Mouse (Mus musculus) gastrocnemius, adult 8-10 months (tissue): ENCODE results near the gene Apoe. TPM values are rescaled to one million over a fixed set of nuclear protein-coding genes. Genes with fewer than 3 reads are reported as not detected.
"Not testable (repeated sequence)": the region's sequence is repeated elsewhere in the genome, so short reads cannot be mapped to it uniquely, and the experiment has no call there.

Experiments used
- DNase-seq, 2 experiments: peaks; one replicate each; pipeline ENCODE4 v3.0.0; 2022; ENCODE audit warnings: low spot score in 2 of 2
- total RNA-seq, 4 experiments: library from RNA; stranded (reverse); gene quantifications; 2 replicates each; pipeline ENCODE4 v1.2.4; 2022

Apoe gene
- total RNA-seq, 4 experiments from 2014 or later: 18.8 to 67.9 (median 47.9) TPM

DNA sequence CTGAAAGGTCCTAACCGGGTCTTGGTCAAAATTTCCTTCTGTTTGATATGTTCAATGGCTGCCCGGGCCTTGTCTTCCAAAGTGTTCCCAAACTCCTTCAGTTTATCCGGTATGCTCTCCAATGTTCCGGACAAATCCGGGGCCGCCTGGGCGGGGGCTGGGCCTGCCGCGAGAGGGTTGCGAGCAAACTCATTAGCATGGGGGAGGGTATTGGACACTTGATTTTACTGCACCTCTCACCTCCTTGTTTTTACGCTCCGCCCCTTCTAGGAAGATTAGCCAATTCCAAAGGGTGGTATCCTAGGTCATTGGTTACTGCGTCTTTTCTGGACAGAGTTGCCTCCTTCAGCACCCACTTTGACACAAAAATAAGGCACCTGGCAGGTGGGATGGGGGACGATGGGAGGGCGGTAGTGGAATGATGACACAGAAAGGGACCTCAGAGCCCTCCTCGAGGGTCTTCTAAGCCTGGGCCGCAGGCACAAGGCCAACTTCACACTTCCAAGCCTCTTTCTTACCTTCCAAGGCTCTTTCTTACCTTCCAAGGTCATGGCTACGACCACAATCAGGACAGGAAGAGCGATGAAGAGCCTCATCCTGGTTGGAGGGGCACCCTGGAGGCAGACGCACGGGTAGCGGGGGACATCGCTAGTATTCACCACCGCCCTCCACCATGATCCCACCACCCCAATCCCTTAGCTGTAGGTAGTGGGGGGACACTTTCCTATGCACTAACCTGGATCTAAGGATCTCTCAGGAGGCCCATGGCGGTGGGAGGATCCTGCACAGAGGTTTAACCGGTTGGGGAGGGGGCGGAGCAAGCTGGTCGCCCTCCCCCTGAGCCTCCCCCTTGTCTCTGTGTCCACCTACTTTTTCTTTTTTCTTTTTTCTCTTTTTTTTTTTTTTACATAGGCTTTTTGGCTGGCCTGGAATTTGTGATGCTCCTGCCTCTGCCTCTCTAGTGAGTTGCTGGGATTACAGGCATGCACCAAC is 6.8 kb downstream of the Apoe start, which contains the start of gene Apoc1:
Apoc1 (minus strand) TSS at position 788 of the 993 bp plus-strand sequence.
- no peak for DNase-seq

DNA sequence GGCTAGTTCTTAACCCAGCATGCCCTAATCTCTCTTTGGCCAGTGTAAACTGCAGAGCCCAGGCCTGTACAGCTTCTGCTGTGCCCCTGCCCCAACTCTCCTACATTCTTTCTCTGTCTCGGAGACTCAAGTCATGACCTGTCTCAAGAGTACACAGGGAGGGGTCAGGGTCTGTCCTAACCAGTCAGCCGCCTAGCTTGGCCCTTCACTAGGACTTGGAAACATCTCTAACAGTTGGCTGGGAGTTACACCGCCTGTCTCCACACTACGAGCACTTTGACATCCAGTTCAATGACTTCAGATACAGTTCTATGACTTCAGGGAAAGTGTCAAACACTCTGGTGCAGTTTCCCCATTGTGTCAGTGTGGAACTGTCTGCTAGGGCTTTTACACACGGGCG is 7.6 kb downstream of the Apoe start:
- no peak for DNase-seq

DNA sequence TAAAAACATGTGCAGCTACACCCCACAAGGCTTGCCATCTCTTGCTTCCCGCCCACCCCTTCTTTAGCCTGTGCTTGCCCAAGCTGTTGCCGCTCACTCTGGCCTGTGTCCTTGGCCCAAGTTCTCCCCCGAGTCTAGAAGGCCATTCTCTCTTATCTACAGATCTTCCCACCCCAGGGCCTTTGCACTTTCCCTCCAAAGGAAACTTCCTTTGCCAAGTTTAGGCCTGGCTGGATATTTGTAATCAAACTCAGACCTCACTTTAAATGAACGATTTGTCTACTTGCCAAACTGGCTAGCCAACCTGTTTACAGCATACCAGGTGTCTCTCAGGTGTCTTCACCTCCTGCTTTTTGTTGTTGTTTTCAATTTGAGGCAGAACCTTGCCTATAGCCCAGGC is 8.1 kb downstream of the Apoe start:
- no peak for DNase-seq

DNA sequence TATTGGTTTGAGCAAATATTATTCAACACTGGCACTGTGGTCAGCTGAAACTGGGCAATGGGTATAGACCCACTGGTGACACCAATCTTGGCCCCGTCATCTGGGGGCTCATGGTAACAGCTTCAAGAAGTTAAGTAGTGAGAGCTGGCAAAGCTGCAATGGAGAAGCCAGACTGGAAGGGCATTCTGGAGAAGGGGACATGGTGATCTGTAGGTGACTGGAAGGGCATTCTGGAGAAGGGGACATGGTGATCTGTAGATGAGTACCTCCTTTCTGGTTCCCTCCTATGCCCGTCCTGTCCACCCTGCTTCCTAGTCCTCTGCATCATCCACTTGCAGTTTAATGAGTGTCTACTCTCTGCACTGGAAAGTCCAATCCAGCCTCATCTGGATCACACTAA is 10.4 kb downstream of the Apoe start:
- DNase-seq: no peak

DNA sequence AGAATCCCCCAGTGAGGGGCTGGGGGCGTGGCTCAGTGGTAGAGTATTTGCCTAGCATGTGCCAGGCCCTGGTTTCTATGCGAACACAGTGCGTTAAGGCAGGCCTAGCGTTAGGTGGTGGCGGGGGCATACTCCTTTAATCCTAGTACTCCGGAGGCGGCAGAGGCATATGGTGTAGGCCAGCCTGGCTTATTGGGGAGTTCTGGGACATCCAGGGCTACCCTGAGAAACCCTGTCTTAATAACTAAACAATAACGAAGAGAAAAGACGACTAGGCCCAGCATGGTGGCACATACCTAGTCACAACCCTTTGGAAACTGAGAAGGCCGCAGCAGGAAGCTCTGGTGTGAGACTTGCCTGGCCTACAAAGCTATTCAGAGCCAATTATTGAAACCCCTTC is 10.9 kb downstream of the Apoe start:
- no peak for DNase-seq

DNA sequence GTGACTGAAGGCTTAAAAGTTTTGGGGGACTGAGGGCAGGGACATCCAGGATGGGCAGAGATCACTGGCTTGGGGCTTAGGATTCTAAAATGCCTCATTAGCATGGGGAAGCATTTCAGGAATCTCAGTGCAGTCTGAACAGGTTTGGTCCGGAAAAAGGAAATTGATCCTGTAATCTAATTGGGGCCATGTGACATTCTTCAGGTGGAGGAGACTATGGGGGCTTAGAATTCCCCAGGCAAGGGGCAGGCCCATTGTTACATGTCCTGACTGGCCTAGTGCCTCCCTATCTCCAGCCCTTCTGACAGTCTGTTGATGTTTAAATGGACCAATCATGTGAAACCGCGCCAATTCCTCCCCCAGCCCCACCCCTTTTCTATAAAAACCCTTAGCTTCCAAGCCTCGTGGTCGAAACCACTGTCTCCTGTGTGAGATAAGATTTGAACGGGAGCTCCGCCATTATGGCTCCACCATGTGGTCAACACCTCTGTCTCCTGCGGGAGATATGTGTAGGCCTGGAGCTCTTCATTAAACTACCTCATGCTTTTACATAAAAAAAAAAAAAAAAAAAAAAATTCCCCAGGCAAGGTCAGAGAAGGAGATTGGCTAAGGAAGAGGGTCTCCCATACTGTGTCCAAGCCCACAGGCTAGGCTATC is 11.9 kb downstream of the Apoe start:
- DNase-seq: not testable (repeated sequence)

DNA sequence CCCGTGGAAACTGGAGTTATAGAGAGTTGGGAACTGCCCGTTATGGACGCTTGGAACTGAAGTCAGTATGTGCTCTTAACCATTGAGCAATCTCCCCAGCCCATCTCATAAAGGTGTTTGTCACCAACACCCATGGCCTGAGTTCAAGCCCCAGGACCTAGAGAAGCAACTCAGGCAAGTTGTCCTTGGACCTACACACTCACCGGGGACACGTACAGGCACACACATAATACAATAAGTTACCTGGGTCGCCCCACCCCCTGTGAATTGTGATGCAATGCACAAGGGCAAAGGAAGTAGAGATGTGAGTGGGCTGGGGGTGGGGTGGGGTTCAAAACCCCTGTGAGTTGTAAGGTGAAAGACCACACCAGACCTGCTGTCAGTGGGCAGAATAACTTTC is 12.5 kb downstream of the Apoe start:
- DNase-seq: no peak

DNA sequence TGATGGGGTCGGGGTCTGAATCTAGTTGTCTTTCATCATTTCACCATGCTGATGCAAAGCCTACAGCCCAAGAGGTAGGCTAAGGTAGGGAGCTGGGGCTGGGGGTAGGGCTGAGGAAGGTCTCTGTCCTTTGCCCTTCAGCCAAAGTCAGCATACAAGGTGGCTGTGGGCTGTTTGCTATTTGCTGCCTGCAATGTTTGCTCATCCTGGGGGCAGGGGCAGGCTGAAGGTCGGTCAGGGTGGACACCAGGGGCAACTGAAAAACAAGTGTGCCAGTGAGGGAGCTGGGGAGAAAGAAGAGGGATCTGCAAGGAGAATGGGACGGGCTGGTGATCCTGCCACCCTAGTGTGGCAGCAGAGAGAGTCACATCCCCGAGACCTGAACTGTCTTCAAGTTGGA is 13.6 kb downstream of the Apoe start:
- no peak for DNase-seq

DNA sequence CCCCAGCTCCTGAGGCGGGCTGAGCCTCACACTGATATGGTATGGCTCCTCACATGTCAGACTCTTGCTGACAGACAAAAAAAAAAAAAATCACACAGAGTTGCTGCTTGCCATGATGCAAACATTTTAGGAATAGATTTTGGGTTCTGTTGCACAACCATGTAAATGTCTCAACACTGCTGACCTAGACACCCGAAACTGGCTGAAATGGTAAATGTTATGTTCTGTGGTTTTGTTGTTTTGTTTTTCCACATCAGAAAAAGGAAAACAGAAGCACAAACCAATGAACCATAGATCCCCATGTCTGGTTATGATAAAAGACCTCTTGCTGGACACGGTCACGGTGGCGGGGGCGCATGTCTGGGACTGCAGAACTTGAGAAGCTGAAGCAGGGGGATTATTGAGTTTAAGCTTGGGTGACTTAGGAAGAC is 15.2 kb downstream of the Apoe start:
- DNase-seq: no peak

DNA sequence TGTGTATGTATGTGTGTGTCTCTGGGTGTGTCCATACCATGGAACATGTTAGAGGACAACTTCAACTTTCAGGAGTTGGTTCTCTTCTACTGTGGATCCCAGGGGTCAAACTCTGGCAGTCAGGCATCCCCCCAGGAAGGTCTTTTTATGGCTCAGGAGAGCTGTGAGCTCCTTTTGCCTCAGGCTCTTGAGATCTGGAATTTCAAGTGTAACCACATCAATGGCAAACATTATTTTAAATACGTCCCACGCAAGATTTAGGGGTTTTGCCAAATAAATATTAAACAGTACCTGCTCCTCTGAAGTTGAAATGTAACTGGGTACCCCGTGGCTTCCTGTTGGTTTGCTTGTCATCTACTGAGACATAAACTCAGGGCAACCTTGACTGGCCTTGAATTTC is 16.0 kb downstream of the Apoe start:
- no peak for DNase-seq

DNA sequence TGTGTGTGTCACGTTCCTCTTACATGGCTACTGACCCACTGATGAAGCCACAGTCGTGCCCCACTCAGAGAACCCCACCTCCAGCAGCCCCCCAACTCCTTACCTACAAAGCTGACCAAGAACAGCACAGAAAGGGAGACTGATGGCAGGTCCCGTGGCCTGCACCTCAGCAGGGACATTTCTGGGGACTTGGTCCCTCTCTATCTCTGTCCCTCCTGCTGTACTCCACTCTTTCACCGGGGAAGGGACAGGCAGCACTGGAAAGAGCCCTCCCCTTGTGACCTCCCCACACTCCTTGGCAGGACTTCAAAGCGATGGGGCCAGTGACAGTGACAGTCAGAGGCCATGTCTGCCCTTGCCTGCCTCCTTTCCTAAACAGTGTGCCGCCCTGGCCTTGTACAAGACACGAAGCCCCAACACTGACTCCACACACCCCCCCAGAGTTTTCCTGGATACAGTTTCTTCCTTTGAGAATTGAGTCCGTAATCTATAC is 17.7 kb downstream of the Apoe start, which contains the start of the genes Gm44805 and Apoc4:
Gm44805 (minus strand) TSS at position 222 of the 493 bp plus-strand sequence.
Apoc4 (minus strand) TSS at position 278 of the 493 bp plus-strand sequence.
- DNase-seq: no peak

DNA sequence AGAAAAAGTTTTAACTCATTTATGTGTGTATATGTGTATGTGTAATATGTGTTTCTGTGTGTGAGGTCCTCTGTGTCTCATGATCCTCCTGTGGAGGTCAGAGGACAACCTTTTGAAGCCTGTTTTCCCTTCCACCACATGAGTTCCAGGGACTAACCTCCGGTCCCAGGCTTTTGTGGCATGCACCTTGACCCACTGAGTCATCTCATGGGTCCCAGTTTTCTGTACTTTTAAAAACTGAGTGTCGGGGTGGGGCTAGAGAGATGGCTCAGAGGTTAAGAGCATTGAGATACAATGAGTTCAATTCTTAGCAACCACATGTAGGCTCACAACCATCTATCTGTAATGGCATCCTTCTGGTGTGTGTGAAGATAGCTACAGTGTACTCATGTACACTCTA is 18.3 kb downstream of the Apoe start:
- DNase-seq: no peak

DNA sequence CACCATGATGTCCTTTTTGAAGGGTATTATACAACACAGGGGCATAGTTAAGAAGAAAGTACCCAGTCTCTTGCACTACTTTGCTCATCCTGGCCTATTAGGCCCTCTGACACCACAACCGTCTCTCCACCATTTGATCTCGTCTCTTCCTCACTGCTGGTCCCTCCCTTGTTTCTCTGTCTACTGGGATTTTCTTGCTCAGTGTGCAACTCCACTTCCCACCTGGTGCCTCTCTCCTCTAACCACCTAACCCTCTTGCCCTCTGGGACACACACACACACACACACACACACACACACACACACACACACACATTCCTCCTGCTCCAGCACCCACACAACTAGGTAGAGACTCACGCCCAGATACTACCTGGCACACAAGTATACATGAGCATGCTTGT is 20.1 kb downstream of the Apoe start:
- no peak for DNase-seq

DNA sequence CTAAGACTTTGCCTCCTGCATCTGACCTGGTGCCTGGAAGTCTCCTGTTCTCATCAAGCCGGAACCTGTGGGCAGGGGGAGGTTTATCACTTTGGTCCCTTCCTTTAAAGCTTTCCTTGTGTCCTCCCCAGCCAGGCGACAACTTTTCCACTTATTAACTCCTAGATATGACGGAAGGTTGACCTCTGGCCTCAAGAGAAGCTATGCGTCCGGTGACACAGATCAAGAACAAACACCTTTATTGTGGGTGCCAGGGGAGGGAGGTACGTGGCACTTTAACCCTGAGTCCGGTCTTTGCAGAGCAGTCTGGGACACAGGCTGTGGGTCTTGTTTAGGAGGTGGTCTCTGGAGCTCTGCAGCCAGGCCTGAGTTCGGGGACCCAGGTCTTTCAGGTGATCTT is 21.1 kb downstream of the Apoe start, which contains the start of gene Apoc2:
Apoc2 (minus strand) TSS at position 70 of the 400 bp plus-strand sequence.
- no peak for DNase-seq

DNA sequence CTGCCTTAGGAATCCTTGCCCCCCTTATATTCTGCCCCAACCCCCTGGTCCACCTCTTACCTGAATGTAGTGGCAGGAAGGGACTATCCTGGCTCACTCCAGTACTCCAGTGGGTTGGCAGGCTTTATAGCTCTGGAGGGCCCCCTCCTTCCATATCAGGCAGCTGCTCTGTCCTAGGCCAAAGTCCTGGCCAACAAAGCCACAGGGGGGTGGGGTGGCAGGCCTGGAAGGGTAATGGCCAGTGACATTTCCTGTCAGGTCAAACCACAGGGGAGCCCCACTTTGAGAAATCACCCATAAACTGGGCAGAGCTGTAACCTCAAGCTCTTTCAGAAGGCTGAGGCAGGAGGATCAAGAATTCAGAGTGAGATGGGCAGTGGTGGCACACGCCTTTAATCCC is 22.3 kb downstream of the Apoe start:
- DNase-seq: no peak

DNA sequence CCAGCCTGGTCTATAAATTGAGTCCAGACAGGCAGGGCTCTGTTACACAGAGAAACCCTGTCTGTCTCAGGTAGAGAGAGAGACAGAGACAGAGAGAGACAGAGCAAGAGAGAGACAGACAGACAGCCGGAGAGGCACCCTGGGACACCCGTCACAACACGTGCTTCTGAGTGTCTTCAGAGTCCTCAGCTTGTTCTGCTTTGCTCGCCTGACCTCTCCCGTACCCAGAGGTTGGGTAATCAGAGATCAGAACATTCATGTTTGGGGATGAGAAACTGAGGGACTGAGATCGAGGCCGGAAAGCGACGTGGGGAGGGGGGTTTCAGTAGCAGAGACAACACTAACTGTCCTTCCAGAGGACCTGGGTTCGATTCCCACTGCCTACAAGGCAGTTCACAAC is 23.2 kb downstream of the Apoe start:
- no peak for DNase-seq

DNA sequence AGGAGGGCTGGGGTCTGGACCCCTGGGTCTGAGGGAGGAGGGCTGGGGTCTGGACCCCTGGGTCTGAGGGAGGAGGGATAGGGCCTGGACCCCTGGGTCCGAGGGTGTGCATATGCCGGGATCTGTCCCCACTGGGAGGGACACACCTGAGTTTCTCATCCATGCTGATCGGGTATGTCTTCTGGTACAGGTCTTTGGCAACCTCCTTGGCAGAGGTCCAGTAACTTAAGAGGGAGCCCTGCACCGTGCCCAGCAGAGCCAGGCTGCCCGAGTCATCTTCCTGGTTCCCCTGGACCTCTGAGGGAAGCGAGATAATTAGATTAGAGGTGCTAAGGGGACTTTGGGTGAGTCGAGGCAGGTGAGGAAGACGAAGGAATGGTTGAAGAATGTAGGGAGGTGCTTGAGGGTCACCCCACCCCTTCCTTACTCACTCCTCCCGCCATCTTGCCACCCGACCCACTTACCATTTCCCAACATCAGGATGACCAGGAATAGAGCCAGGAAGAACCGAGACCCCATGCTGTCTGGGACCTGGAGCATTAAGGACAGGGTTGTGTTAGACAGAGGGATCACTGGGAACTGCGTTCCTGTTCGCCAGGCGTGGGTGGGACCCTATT is 25.8 kb downstream of the Apoe start:
- no peak for DNase-seq

DNA sequence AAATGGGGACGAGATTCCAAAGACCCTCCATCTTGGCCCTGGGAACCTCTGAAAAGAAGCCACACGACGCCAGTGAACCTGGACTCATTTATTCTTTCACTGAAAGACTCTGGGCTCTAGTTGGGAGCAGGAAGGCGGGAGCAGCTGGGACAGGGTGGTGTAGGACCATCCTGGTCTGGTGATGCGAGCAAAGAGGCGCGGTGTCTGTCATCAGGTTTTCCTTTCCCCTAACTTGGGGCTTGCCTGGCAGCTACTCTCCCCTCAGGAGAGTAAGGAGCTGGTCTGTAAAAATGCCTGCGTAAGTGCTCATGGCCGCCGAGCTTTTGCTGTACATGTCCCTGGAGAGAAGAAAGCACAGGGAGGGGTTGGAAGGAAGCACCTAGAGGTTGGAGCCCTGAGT is 27.5 kb downstream of the Apoe start:
- no peak for DNase-seq

DNA sequence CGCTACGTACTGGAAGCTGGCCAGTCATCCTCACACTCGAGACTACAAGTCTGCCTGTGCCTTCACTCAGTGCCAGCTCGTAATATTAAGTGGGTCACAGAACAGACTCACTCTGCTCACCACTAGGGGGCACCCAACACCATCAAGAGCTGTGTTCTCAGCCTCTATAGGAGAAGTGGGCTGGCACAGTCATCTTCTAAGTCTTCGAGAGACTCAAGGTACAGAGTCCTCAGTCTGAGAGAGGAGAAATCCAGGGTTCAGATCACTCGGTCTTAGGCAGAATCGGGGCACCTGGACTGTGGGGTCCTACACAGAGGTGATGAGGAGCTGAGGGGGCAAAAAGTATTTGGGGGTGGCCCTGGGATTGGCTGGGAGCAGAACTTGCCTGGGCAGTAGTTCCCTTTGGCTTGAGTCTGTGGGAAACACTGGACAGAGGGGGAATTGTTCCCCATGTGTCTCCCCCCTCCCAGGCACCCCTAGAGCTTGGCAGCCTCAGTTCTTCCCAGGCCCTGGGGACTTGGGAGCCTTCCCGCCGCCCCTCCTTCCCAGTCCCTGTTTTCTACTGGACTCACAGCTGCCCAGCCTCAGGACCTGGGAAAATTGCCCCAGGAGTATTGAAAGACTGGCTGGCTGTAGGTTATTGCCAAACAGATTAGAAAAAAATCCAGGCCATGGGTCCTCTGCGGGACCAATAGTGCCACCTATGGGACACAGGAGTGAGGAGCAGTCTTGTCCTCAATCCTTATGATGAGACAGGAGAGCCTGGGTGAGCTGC is 29.9 kb downstream of the Apoe start:
- DNase-seq: peak; percentile 89 to 90

DNA sequence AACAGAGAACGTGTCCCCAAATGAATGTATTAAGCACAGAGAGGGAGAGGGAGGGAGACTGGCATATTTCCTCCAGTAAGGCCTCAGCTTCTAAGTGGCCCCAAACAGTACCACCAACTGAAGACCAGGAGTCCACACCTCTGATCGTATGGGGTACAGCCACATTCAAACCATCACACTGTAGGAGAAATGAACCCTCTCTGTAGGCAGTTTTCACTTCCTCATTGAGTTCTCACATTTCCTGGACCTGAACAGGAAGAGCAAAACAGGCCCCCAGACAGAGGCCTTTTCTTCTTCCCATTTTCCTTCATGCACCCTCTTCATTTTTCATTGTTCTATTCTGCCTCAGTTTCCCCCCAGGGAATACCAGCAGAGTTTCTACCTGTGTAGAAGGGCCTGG is 31.6 kb downstream of the Apoe start:
- DNase-seq: no peak

DNA sequence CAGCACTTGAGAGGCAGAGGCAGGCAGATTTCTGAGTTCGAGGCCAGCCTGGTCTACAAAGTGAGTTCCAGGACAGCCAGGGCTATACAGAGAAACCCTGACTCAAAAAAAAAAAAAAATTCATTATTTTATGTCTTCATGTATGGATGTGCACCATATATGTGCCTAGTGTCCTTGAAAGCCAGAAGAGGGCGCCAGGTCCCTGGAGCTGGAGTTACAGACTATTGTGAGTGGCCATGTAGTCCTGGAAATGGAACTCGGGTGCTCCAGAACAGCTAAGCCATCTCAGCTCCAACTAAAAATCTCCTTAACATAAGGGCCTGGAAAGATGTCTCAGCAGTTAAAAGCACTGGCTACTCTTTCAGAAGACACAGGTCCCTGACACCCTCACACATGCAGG is 32.2 kb downstream of the Apoe start:
- no peak for DNase-seq
